Mouse (Mus musculus): ENCODE measurements around the gene Slc32a1.

Slc32a1 gene

DNA sequence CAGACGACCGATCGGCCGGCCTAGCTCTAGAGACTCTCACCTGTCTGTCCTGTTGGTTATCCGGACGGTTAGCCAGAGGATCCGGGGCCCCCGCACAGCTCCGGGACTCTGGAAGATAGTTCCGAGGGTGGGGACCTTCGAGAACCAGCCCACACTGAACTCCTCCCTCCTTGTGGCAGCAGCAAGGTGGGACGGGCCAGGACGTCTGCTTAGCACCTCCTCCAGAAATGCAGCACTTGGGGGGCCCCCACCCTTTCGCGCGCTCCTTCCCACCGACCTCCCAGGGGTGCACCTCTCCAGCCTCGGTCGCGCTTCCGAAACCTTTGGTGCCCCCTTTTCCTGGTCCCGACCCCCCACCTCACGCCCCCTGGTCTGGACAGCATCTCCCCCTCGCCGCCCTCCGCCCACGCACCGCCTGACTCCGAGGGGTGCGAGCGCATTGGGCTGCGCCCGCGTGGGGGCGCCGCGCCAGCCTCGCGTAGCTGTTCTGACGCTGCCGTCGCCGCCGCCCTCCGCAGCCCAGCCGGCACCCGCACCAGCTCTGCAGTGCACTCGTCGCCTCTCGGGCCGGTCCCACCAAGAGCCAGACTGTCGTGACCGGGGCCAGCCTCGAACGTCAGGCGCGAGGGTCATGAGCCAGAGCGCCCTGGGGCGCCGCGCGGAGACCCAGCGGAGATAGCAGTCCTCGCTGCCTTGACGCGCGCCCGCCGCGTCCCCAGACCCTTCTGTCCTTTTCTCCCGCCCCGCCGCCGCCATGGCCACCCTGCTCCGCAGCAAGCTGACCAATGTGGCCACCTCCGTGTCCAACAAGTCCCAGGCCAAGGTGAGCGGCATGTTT, at the start of gene Slc32a1:
Gene Slc32a1 (plus strand): TSS at position 280 of the 838 bp plus-strand sequence.
- peak; percentile 77 for DNase-seq (ENCODE audit: low spot score in 2 of 2)

DNA sequence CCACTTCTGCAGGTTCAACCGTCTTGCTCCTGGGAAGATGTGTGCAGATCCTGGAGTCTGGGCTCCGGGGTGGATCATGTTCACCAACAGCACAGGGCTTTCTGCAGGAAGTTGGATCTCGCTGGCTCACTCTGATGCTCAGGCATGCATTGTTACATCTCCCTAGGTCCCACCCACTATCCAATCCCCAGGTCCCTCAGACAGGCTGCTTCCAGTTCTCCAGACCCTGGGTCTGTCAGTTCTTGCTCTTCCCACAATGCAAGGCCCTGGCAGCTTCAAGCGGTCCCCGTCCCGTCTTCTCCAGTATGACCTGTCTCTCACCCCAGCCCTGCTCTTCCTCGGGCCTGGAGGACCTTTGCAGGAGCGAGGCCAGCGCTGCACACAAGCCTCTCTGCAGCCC, 49.8 kb upstream of the Slc32a1 start:
- no peak for DNase-seq (ENCODE audit: low spot score in 2 of 2)

DNA sequence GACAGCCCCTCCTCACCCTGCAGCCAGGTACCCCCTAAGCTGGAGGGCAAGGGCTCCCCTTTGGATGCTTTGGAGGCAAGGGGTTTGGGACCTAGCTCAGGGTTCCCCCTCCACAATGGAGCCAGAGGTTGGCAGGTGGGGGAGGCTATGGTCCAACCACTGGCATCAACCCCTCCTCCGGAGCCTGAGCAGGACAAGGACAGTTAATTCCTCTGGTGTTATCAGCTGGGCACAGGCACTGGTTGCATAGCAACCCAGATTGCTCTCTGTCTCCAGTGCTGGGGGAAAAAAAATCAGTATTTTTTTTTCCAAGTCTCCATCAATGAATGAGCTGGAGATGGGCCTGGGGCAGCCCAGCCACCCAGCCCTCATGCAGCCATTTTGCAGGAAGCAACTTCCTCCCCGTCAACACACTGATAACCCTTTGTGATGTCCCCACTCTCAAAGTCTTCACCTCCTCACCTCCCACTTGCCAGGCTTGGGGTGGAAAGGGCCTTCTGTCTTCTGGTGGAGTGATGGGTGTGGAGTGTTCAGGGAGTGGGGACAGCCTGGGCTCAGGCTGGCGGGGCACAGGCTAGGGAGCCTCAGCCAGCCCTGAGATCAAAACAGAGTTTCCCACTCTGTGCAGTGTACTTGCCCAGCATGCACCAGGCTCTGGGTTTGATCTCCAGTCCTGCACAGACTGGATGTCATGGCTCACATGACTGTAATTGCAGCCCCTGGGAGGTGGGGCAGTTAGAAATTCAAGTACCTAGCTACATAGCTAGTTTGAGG, 49.0 kb upstream of the Slc32a1 start:
- peak in 1 of 2 experiments; percentile 47 for DNase-seq (ENCODE audit: low spot score in 2 of 2)

DNA sequence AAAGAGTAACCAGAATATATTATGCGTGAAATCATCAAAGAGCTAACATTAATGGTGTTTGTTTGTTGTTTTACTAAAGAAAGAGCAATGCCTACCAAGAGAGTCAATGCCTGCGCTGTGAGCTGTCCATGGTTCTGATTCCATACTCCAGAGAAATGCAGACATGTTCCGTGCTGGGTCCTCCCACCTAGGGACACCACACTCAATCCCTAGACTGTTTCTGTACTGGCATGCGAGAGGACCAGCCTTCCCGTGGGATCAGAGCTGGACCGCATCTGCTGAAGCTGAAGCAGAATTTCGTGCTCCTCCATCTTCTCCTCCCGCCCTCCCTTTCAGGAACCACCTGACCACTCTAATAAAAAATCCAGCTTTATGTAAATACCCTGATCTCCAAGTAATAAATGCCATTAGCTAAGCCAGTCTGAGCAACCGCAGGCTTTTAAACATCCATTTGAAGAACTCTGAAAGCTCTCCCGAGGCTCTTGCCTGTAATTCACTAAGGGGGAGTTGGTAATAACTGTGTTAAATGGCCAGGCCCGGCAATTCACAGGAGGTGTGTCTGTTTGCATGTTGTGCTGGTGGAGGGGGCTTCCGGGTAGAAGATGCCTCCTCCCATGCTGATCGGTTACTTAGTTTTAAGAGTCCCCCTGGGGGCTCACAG, 40.0 kb upstream of the Slc32a1 start:
- no peak for DNase-seq (ENCODE audit: low spot score in 2 of 2)

DNA sequence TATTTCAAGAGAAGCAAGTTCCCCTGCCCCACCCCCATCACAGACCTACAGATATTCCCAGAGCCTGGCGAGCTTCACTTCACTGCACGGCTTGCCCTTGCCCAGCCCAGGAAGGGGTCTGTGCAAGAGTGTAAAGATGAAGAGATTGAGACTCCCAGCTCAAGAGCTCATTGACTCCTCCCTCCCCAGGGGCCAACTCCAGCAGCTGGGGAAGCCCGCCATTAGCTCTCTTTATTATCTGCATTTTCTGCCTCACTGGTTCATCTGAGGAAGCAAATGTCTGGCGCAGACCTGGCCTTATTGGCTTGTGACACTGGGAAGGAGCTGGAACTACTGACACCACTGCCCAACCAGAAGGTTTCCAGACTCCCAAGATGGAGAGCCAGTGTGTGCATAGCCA, 30.6 kb upstream of the Slc32a1 start:
- DNase-seq (ENCODE audit: low spot score in 2 of 2) = no peak

DNA sequence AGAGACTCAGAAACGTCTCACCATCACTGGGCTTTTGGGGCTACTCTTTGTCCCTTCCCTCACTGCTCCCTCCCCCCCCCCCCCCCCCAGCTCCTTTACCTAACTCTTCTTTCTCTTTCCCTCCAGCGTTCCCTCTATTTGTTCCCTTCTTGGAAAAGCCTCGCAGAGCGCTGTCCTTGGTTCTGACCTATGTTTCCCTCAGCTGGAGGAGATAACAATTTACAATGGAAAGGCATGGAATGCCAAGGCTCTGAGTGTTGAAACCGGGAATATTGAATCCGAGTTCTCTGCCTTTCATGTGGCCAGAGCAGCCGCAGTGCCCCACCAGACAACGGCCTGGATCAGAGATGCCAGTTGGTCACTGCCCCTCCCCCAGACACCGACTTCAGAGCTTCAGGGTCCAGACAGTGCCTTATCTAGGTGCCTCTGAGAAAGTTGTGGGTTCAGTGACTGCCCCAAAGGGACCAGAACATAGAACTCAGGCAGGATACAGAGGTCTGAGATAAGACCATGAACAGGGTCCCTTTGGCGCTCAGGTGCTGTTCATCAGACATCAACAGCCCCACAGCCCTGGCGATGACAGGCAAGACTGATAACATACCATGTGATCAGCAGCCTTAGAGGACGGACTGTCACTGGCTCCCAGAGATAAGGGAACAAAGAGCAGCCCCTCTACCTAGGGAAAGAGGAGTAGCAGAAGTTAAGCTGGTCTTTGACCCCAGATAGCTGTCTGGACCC, 25.8 kb upstream of the Slc32a1 start:
- no peak for DNase-seq (ENCODE audit: low spot score in 2 of 2)

DNA sequence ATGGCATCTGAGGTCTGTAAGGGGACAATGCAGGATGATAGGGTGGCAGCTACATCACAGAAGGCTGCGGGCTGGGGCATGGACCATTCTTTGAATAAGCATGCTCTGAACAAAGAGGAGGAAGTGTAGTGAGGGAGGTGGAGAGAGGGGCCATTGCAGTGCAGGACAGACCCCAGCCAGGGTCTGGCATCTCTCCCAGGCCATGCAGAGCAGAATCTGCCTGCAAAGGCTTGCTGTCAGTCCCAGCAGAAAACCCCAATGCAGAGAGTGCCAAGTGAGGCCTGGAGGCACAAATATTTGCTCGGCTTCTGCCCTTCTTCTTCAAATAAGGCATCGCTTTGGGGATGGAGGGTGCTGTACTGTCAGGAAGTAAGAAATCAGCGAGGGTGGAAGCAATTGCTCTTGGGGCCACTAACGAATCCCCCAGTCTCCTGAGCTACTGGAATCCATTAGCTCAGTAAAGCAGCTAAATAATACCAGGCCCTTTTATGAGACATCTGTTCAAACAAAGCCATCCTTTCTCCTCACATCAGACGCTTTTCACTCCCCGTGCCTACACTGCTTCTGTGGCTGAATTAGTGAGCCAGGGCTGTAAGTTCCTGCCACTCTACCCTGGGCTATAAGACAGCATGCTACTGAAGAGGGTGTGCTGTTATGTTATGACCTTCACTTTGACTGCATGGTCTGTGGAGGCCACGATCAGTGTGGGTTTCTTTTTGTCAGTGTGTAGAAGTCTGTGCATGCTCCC, 21.9 kb upstream of the Slc32a1 start:
- no peak for DNase-seq (ENCODE audit: low spot score in 2 of 2)

DNA sequence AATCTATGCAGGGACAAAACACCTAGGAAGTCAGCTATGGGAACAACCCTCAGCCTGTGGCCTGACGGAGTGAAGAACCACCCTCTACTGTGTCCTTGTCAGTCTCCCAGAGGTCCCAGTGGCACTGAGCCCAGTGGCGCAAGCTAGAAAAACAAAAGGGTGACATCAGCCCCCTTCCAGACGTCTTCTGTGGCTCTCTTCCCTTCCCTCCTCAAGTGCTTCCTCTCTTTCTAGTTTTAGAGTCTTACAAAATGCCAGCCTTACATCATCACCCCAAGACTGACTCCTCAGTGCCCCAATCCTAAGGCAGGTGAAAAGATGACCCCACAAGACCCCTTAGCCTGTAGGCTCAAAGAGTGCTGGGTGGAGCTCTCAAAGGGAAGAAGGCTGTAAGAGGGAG, 20.1 kb upstream of the Slc32a1 start:
- no peak for DNase-seq (ENCODE audit: low spot score in 2 of 2)

DNA sequence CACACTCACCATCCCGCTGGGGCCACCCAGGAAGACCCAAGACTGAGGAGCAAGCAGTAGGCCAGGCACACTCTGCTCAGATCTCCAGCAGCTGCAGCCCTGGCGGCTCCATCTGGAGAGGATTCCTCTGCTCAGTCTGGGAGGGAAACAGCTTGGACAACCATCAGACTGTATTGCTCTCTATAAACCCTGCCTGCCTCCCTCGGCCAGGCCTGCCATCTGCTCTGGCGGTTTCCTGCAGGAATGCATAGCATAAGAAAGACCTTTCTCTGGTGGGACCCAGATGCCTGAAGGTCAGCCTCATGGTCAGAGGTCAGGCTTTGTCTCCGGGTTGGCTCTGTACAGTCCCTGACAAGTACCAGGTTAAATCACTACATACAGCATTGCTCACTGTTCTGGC, 19.3 kb upstream of the Slc32a1 start:
- DNase-seq (ENCODE audit: low spot score in 2 of 2) = peak; percentile 45 to 60

DNA sequence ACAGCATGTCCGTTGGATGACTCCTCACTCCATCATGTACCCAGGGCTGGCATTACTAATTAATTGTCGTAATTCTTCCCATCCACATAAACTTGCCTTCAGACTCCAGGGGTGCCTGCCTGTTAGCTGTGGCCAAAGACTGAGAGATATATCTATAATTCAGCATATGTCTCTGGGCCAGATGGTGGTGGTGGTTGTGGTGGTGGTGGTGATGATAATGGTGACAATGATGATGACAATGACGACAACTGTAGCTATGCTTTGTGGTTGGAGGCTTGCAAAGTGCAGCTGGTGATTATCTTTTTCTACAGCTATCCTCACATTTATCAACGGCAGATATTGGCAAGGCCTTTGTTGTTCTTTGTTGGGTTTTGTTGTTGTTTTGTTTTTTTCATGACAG, 17.2 kb upstream of the Slc32a1 start:
- DNase-seq (ENCODE audit: low spot score in 2 of 2) = no peak

DNA sequence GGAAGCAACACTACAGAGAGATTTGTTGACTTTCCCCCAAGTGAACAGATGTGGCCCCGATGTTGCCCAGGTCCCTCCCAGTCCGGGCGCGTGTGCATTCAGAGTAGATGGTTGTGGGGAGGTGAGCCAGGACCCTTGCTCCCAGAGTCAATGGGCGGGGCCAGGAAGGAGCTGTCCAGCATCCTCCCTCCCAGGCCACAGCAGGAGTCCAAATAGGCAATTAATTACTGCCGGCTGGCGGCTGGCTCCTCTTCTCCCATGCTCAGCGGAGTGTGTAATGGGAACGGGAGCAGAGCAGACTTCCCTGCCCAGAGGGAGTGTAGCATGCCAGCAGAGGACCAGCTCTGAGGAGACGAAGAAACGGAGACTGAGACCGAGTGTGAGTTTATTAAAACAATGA, 15.5 kb upstream of the Slc32a1 start:
- DNase-seq (ENCODE audit: low spot score in 2 of 2) = peak; percentile 61 to 62

DNA sequence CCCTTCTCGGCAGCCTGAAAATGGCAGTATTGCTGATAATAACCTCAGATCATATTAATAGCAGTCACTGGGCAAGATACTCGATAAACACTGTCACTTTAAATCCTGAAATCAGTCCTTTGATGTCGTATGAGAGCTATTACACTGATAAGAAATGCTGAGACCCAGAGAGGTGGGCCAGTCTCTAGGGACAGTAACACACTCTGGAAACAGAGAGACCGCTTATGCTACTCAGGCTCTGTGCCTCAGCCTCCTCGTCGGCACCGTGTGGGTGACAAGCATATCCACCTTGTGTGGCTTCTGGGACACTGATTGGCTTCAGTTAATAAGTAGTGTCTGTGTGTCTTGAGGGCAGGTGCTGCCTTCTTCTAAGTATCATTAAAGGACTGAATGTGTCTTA, 15.0 kb upstream of the Slc32a1 start:
- DNase-seq (ENCODE audit: low spot score in 2 of 2) = no peak

DNA sequence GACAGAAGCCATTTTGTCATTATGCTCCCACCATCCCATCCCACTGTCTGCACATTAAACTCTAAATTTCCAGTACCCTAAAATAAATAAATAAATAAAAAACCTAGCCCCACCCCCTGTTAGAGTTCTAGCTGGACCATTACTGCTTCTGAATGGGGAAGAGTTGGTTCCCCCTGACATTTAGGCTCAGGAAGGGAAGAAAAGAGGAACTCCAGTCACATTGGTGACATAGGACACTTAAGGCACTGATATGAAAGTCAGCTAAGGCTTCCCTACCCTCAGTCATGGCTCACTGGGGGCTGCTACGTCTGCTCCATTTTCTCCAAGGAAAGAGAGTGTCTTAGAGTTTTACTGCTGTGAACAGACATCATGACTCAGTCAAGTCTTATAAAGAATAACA, 13.8 kb upstream of the Slc32a1 start:
- DNase-seq (ENCODE audit: low spot score in 2 of 2) = no peak

DNA sequence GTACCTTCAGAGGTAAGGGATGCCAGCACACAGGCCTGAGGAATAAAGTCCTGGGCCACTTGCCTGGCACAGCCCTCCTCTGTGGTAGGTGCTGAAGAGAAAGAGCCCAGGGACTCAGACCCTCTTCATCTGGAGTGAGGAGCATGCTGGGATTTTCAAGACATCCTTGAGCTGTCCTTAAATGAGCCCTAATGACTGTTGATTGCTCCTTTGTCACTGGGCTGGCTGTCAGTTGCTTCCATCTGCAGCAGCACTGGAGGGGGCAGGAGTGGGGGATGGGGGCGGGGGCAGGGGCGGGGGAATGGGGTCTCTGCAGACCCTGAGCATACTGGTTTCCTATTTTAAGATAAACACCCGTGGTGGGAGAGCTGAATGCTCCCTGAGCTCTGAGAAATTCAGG, 10.1 kb upstream of the Slc32a1 start:
- no peak for DNase-seq (ENCODE audit: low spot score in 2 of 2)

DNA sequence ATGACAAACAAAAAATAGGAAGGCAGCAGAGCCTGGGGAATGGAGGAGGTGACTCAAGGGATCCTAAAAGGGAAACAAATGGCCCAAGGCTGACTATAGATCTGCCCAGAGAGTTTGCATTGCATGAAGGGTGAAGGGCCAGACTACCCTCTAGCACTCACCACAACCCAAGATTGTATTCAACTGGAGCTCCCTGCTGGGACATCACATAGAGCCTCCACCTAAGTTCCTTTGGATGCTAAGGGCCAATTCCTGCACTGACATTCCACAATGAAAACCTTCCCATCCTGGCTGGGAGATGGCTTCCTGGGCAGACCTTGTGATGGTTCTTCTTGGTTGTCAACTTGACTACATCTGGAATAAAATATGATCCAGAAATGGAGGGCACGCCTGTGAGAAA, 9.2 kb upstream of the Slc32a1 start:
- DNase-seq (ENCODE audit: low spot score in 2 of 2) = no peak

DNA sequence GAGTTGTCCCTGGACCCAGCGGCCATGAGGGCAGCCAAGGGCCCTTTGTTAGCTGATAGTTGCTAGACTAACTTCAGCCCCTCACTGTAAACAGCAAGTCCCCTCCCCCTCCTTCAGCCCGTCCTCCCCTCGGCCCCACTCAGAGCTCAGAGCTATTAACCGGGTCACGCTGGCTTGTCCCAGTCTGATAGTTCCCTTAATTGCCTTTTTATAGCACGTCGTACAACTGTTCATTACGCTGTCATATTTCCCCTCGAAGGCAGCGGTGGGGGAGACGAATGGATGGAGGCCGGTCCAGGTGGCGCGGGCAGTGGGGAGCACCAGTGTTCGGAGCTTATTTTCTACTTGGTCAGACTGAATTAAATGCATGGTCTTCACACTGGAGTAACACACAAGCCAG, 7.9 kb upstream of the Slc32a1 start:
- no peak for DNase-seq (ENCODE audit: low spot score in 2 of 2)

DNA sequence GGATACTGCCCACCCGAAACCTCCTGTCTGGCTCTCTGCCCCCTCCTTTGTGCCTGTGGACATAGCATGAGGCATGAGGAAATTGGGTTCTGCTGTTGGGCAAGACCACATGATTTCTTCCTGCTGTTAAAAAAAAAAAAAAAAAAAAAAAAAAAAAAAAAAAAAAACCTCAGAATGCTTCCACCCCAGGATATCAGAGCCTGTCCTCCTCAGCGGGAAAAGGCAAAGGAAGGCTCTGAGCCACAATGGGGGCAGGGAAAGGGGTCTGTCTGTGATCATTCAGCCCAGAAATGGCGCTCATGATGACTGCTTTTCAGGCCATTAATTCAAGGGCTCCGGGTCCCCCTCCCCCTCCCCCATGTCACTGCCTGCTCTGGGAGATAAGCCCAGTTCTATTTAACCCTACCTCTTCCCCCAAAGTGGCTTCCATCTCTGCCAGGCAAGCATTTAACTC, 4.0 kb upstream of the Slc32a1 start:
- DNase-seq (ENCODE audit: low spot score in 2 of 2) = peak; percentile 42 to 56

DNA sequence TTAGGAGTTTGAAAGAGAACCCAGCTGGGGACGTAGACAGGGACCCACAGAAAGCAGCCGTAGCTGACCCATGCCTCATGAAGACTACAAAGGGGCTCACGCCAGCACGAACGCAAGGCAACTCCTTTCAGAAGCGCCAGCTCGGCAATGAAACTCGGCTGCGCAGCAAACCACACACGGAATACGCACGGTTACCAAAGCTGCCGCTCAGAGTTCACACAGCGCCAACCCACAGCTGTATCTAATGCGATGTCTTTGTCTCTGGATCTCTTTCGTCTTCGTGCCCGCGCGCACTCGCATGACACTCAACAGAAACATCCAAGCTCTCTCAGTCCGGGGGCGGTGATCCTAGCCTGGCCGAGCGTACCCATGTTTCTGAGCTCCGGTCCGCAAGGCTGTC, 886 bp upstream of the Slc32a1 start:
- peak in 1 of 2 experiments; percentile 48 for DNase-seq (ENCODE audit: low spot score in 2 of 2)

DNA sequence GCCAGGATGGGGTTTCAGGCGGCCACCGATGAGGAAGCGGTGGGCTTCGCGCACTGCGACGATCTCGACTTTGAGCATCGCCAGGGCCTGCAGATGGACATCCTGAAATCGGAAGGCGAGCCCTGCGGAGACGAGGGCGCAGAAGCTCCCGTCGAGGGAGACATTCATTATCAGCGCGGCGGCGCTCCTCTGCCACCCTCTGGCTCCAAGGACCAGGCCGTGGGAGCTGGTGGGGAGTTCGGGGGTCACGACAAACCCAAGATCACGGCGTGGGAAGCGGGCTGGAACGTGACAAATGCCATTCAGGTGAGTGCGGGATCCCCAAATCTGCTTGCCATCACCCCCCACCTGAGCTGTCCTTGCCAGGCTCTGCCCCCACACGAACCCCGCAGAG, 756 bp downstream of the Slc32a1 start:
- no peak for DNase-seq (ENCODE audit: low spot score in 2 of 2)

DNA sequence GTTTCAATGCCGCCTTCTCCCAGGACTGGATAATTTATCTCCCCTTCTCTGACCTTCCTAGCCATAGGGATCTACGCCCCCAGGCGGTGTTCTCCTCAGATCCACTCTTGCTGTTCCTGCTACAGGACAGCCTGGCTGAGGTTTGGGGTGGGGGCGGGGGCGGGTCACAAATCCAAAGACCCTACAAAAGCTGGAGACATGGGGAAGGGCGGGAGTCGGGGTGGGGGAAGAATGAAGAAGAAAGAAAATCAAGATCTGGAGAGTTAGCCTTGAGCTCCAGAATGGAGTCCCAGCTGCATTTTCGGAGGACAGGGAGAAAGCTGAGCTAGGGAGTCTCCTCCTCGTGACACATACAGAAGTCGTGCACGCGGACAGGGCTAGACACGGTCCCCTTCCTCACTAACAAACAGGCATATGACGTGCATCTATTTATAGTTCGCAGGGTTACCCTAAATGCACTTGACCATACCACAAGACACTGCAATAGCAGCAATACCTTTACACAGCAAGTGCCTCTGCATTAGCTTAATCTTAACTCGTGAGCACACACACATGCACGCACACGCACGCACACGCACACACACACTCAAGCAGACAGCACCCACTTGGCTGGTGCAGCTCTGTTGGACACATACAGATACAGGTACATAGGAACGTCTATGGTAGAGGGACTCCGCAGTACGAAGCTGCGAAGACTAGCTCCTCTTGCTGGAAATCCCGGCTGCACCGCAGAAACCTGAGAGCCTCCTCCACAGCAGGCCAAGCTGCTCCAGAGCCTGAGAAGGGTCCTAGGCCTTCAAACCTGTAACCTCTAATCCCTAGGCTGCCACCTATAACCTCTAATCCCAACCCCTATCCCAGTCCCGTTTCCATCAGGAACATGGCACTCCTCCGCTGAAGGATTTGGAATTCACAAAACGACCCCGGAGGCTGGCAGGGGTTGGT, 1.4 kb downstream of the Slc32a1 start:
- peak in 1 of 2 experiments; percentile 23 for DNase-seq (ENCODE audit: low spot score in 2 of 2)

Data from right cerebral cortex, postnatal 10 days (tissue).